Mouse (Mus musculus) MEL (cell line): ENCODE results near the gene Stag1. TPM values are rescaled to one million over a fixed set of nuclear protein-coding genes. Genes with fewer than 3 reads are reported as not detected.

ENCODE experiments used
- DNase-seq: peaks from one replicate; pipeline ENCODE4 v3.0.0; 2011; ENCODE audit warnings: low read depth, low spot score
- H3K27ac ChIP-seq: 2 replicates; pipeline ENCODE4 v1.5.1; 2012; ENCODE audit warnings: low read depth, mild to moderate bottlenecking, control low read depth, low read length, moderate library complexity; ENCODE audit not compliant: control insufficient read depth
- H3K27me3 ChIP-seq, 2 experiments: fragments of 150-350 bp in 1 of 2; sonication (generic) in 1 of 2; 2 replicates each; pipeline ENCODE4 v1.6.1; 2012; ENCODE audit warnings: low read length in 2 of 2, mild to moderate bottlenecking in 2 of 2, improper control_type of control experiment in 1 of 2, moderate library complexity in 1 of 2; ENCODE audit not compliant: insufficient read depth in 2 of 2, control insufficient read depth in 1 of 2
- H3K36me3 ChIP-seq, 2 experiments: 2 replicates each; pipeline ENCODE4 v1.6.1; 2012 to 2014; ENCODE audit warnings: low read length in 2 of 2, improper control_type of control experiment in 1 of 2, inconsistent platforms in 1 of 2, mild to moderate bottlenecking in 1 of 2; ENCODE audit not compliant: insufficient read depth in 2 of 2, control insufficient read depth in 1 of 2
- H3K4me1 ChIP-seq, 2 experiments: fragments of 150-350 bp in 1 of 2; sonication (generic) in 1 of 2; 2 replicates each; pipeline ENCODE4 v1.6.1; 2012; ENCODE audit warnings: low read length in 2 of 2, improper control_type of control experiment in 1 of 2, mild to moderate bottlenecking in 1 of 2; ENCODE audit not compliant: insufficient read depth in 2 of 2, control insufficient read depth in 1 of 2
- H3K4me3 ChIP-seq, 2 experiments: fragments of 150-350 bp in 1 of 2; sonication (generic) in 1 of 2; 2 replicates each; pipeline ENCODE4 v1.5.1; 2012; ENCODE audit warnings: low read depth in 2 of 2, low read length in 2 of 2, mild to moderate bottlenecking in 2 of 2, moderate library complexity in 2 of 2, control low read depth in 1 of 2, improper control_type of control experiment in 1 of 2; ENCODE audit not compliant: control insufficient read depth in 1 of 2, insufficient read depth in 1 of 2
- H3K79me2 ChIP-seq: 2 replicates; pipeline ENCODE4 v1.6.1; 2012; ENCODE audit warnings: mild to moderate bottlenecking, low read length, moderate library complexity; ENCODE audit not compliant: control insufficient read depth, poor library complexity, insufficient read depth
- H3K9ac ChIP-seq: 2 replicates; pipeline ENCODE4 v1.6.1; 2012; ENCODE audit warnings: low read depth, mild to moderate bottlenecking, control low read depth, low read length, moderate library complexity; ENCODE audit not compliant: control insufficient read depth, poor library complexity, severe bottlenecking
- H3K9me3 ChIP-seq: fragments of 150-350 bp; sonication (generic); replicated peaks from 2 replicates; pipeline ENCODE4 v1.6.1; 2012; ENCODE audit warnings: mild to moderate bottlenecking, low read length, improper control_type of control experiment, moderate library complexity; ENCODE audit not compliant: insufficient read depth
- CHD2 ChIP-seq: IDR thresholded peaks from 2 replicates; pipeline ENCODE4 v1.6.1; 2011; ENCODE audit warnings: low read length, improper control_type of control experiment
- CTCF ChIP-seq, 3 experiments: IDR thresholded peaks in 2 of 3; conservative IDR thresholded peaks in 1 of 3; 2 replicates each; pipeline ENCODE4 v1.5.1; 2011 to 2012; ENCODE audit warnings: low read length in 3 of 3, low read depth in 2 of 3, mild to moderate bottlenecking in 2 of 3, improper control_type of control experiment in 1 of 3, inconsistent platforms in 1 of 3, mixed read lengths in 1 of 3, moderate library complexity in 1 of 3; ENCODE audit not compliant: control insufficient read depth in 1 of 3, insufficient read depth in 1 of 3, poor library complexity in 1 of 3, severe bottlenecking in 1 of 3
- ETS1 ChIP-seq: IDR thresholded peaks from 2 replicates; pipeline ENCODE4 v1.6.1; 2012; ENCODE audit warnings: low read depth, mild to moderate bottlenecking, inconsistent platforms, low read length, improper control_type of control experiment, moderate library complexity
- GABPA ChIP-seq: IDR thresholded peaks from 2 replicates; pipeline ENCODE4 v1.6.1; 2012; ENCODE audit warnings: low read depth, mild to moderate bottlenecking, inconsistent platforms, low read length, improper control_type of control experiment, moderate library complexity
- GATA1 ChIP-seq: IDR thresholded peaks from 2 replicates; pipeline ENCODE4 v1.6.1; 2011; ENCODE audit warnings: low read depth, low read length, improper control_type of control experiment
- MAZ ChIP-seq: IDR thresholded peaks from 2 replicates; pipeline ENCODE4 v1.6.1; 2012; ENCODE audit warnings: low read depth, mild to moderate bottlenecking, inconsistent platforms, low read length, improper control_type of control experiment
- MEF2A ChIP-seq: IDR thresholded peaks from 2 replicates; pipeline ENCODE4 v1.6.1; 2014; ENCODE audit warnings: low read depth, mild to moderate bottlenecking, inconsistent platforms, low read length, improper control_type of control experiment; ENCODE audit not compliant: poor library complexity, insufficient replicate concordance, severe bottlenecking; ENCODE audit errors: extremely low read depth
- NELFE ChIP-seq: IDR thresholded peaks from 2 replicates; pipeline ENCODE4 v1.6.1; 2011; ENCODE audit warnings: low read depth, low read length, improper control_type of control experiment
- NRF1 ChIP-seq: IDR thresholded peaks from 2 replicates; pipeline ENCODE4 v1.6.1; 2014; ENCODE audit warnings: low read depth, mild to moderate bottlenecking, inconsistent platforms, low read length, improper control_type of control experiment, moderate library complexity; ENCODE audit not compliant: poor library complexity, insufficient read depth, severe bottlenecking
- POLR2AphosphoS5 ChIP-seq: IDR thresholded peaks from 2 replicates; pipeline ENCODE4 v1.6.1; 2012; ENCODE audit warnings: low read depth, borderline replicate concordance, mild to moderate bottlenecking, inconsistent platforms, low read length, moderate library complexity, mixed read lengths
- RAD21 ChIP-seq: IDR thresholded peaks from 2 replicates; pipeline ENCODE4 v1.6.1; 2011; ENCODE audit warnings: mild to moderate bottlenecking, low read depth, low read length, improper control_type of control experiment
- SIN3A ChIP-seq: IDR thresholded peaks from 2 replicates; pipeline ENCODE4 v1.6.1; 2012; ENCODE audit warnings: low read length, improper control_type of control experiment, inconsistent platforms
- TBP ChIP-seq: IDR thresholded peaks from 2 replicates; pipeline ENCODE4 v1.8.0; 2011; ENCODE audit warnings: low read depth, low read length, improper control_type of control experiment
- UBTF ChIP-seq: IDR thresholded peaks from 2 replicates; pipeline ENCODE4 v1.6.1; 2012; ENCODE audit warnings: low read depth, mild to moderate bottlenecking, inconsistent platforms, low read length, improper control_type of control experiment, moderate library complexity, borderline replicate concordance; ENCODE audit not compliant: insufficient read depth
- USF1 ChIP-seq: IDR thresholded peaks from 2 replicates; pipeline ENCODE4 v1.6.1; 2014; ENCODE audit warnings: low read depth, mild to moderate bottlenecking, inconsistent platforms, low read length, improper control_type of control experiment, moderate library complexity
- USF2 ChIP-seq, 2 experiments: IDR thresholded peaks; 2 replicates each; pipeline ENCODE4 v1.6.1; 2011 to 2012; ENCODE audit warnings: improper control_type of control experiment in 2 of 2, low read length in 2 of 2, borderline replicate concordance in 1 of 2, inconsistent platforms in 1 of 2, low read depth in 1 of 2, mild to moderate bottlenecking in 1 of 2; ENCODE audit not compliant: insufficient read depth in 1 of 2
- ZMIZ1 ChIP-seq: IDR thresholded peaks from 2 replicates; pipeline ENCODE4 v1.6.1; 2012; ENCODE audit warnings: low read depth, mild to moderate bottlenecking, inconsistent platforms, low read length, improper control_type of control experiment, moderate library complexity
- ZNF384 ChIP-seq: IDR thresholded peaks from 2 replicates; pipeline ENCODE4 v1.6.1; 2012; ENCODE audit warnings: low read depth, mild to moderate bottlenecking, inconsistent platforms, low read length, improper control_type of control experiment
- polyA plus RNA-seq, 2 experiments: library from polyadenylated mRNA; stranded (reverse) in 1 of 2; unstranded in 1 of 2; fragments of >175 nt in 1 of 2; fragments of >200 nt in 1 of 2; gene quantifications; 2 replicates each; pipeline versions ENCODE4 v1.2.1 to v1.2.4; 2012; ENCODE audit warnings: low replicate concordance in 2 of 2, low read depth in 1 of 2; ENCODE audit not compliant: insufficient read length in 2 of 2, insufficient read depth in 1 of 2, missing spikeins in 1 of 2
- total RNA-seq: library from RNA; depleted of rRNA; stranded (reverse); fragments of 300-350 nt; gene quantifications from 2 replicates; pipeline ENCODE4 v1.2.3, GENCODE M21; 2012

Gene Stag1
- total and polyA plus RNA-seq, 3 experiments: 30.1 to 41.7 TPM; not detected in 1

GRCm38 (mm10) chr9:100569798-100570625 is 27.6 kb upstream of the Stag1 start:
- Histone ChIP-seq H3K79me2 (no peaks in the 10 kb centered on the region), H3K36me3 (no peaks in the 10 kb centered on the region), H3K9ac (no peak overlapping the region), H3K4me3 (no peak overlapping the region), H3K9me3 (no peaks in the 10 kb centered on the region), H3K4me1 (no peaks in the 10 kb centered on the region), H3K27ac (no peak overlapping the region), H3K27me3 (no peaks in the 10 kb centered on the region)
- no peak for DNase-seq
- no peak for TF ChIP-seq RAD21
- TF ChIP-seq MEF2A: no peak
- no peak for TF ChIP-seq GATA1
- TF ChIP-seq CTCF (IDR thresholded peaks at IDR 0.05 in 2 of 3, conservative IDR thresholded peaks at IDR 0.05 in 1 of 3; ENCODE audit: control insufficient read depth in 1 of 3, insufficient read depth in 1 of 3, low read depth in 2 of 3, low read length in 3 of 3, poor library complexity in 1 of 3, severe bottlenecking in 1 of 3): no peak
- TF ChIP-seq NELFE: no peak
- no peak for TF ChIP-seq ZNF384
- no peak for TF ChIP-seq USF2 (IDR thresholded peaks at IDR 0.05; ENCODE audit: borderline replicate concordance in 1 of 2, insufficient read depth in 1 of 2, low read depth in 1 of 2, low read length in 2 of 2)
- TF ChIP-seq TBP: no peak
- TF ChIP-seq UBTF: no peak

GRCm38 (mm10) chr9:100570626-100571233 is 26.9 kb upstream of the Stag1 start, which contains the start of gene Slc35g2:
TSS of gene Slc35g2 (minus strand) at chr9:100571090.
- Histone ChIP-seq H3K4me1 (no peaks in the 10 kb centered on the region), H3K79me2 (no peaks in the 10 kb centered on the region), H3K27me3 (no peaks in the 10 kb centered on the region), H3K36me3 (no peaks in the 10 kb centered on the region), H3K9ac (no peak within 1 kb of the TSS), H3K27ac (no peak within 1 kb of the TSS), H3K4me3 (no peak within 1 kb of the TSS), H3K9me3 (no peaks in the 10 kb centered on the region)
- no peak for DNase-seq
- TF ChIP-seq ZMIZ1 (no peak), UBTF (no peak), NRF1 (no peak), CHD2 (no peak), USF1 (no peak), SIN3A (no peak), GABPA (no peak), MAZ (no peak), MEF2A (no peak), POLR2AphosphoS5 (no peak), RAD21 (no peak), ETS1 (no peak)
